Mouse (Mus musculus) C2C12 (cell line): ENCODE results near the gene Aak1. TPM values are rescaled to one million over a fixed set of nuclear protein-coding genes. Genes with fewer than 3 reads are reported as not detected.
A peak's percentile ranks its signal among the peaks of the same experiment; 100 is the strongest.

ENCODE experiments used
- H3K27me3 ChIP-seq: one replicate; pipeline ENCODE4 v1.6.1; 2011; ENCODE audit not compliant: control insufficient read depth, insufficient read depth, insufficient read length
- H3K36me3 ChIP-seq: one replicate; pipeline ENCODE4 v1.6.1; 2011; ENCODE audit not compliant: control insufficient read depth, insufficient read depth
- H3K4me3 ChIP-seq: one replicate; pipeline ENCODE4 v1.5.1; 2011; ENCODE audit warnings: mild to moderate bottlenecking, control low read depth; ENCODE audit not compliant: poor library complexity, insufficient read depth, severe bottlenecking
- H3K79me2 ChIP-seq: one replicate; pipeline ENCODE4 v1.6.1; 2011; ENCODE audit not compliant: control insufficient read depth, insufficient read depth
- H3K79me3 ChIP-seq: one replicate; pipeline ENCODE4 v1.6.1; 2011; ENCODE audit warnings: low read depth, control low read depth
- H3ac ChIP-seq: one replicate; pipeline ENCODE3; 2011; ENCODE audit warnings: low read depth; ENCODE audit not compliant: control insufficient read depth, insufficient read length
- CEBPB ChIP-seq: IDR thresholded peaks from one replicate; pipeline ENCODE4 v1.6.1; 2011; ENCODE audit warnings: low read depth, mild to moderate bottlenecking, control low read depth, moderate library complexity
- CTCF ChIP-seq: IDR thresholded peaks from one replicate; pipeline ENCODE4 v1.5.1; 2011; ENCODE audit not compliant: control insufficient read depth, insufficient read depth, insufficient read length
- FOSL1 ChIP-seq: IDR thresholded peaks from one replicate; pipeline ENCODE4 v1.8.0; 2011; ENCODE audit warnings: mild to moderate bottlenecking, low read length; ENCODE audit not compliant: poor library complexity, insufficient read depth, severe bottlenecking
- MAX ChIP-seq: IDR thresholded peaks from one replicate; pipeline ENCODE4 v1.6.1; 2011; ENCODE audit warnings: mild to moderate bottlenecking, control low read depth
- MYOD1 ChIP-seq: IDR thresholded peaks from one replicate; pipeline ENCODE4 v1.6.1; 2011; ENCODE audit warnings: low read depth; ENCODE audit not compliant: control insufficient read depth, insufficient read length
- MYOG ChIP-seq: IDR thresholded peaks from one replicate; pipeline ENCODE4 v1.6.1; 2011; ENCODE audit not compliant: control insufficient read depth, insufficient read length; ENCODE audit errors: extremely low read depth
- USF1 ChIP-seq: IDR thresholded peaks from one replicate; pipeline ENCODE4 v1.6.1; 2011; ENCODE audit warnings: low read depth, mild to moderate bottlenecking, control low read depth, moderate library complexity
- polyA plus RNA-seq: library from polyadenylated mRNA; unstranded; fragments of >200 nt; fragmentation: generic; extraction: Trizol; gene quantifications from one replicate; pipeline ENCODE4 v1.2.1, GENCODE M21; 2012; ENCODE audit warnings: missing spikeins

The Aak1 gene
- polyA plus RNA-seq, 1 experiment = 12.8 TPM

DNA sequence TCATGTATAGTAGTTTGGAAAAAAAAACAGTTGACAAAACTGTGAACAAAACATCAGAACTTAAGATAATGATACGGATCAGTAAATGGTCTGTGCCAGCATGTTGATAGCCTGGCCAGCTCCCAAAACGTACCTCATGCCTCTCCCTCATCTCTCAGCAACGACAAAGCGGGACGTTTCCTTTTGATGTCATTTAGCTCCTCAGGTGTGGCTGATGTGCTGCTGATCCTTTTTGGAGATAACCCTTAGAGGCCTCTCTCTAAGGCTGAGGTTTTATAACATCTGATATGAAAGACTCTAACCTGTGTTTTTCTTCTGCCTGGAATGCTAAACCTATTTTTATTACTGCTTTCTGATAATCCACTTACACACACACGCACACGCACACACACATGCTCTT is 60.6 kb downstream of the Aak1 start:
- H3ac ChIP-seq = no peak overlapping the region
- H3K79me2 ChIP-seq = peaks cover 6% of the 10 kb centered on the region
- no peaks in the 10 kb centered on the region for H3K27me3 ChIP-seq
- no peaks in the 10 kb centered on the region for H3K36me3 ChIP-seq
- TF ChIP-seq MAX (no peak), CEBPB (no peak), USF1 (no peak), MYOG (no peak), MYOD1 (no peak)
- H3K79me3 ChIP-seq = peaks cover 5% of the 10 kb centered on the region
- H3K4me3 ChIP-seq = no peak overlapping the region

DNA sequence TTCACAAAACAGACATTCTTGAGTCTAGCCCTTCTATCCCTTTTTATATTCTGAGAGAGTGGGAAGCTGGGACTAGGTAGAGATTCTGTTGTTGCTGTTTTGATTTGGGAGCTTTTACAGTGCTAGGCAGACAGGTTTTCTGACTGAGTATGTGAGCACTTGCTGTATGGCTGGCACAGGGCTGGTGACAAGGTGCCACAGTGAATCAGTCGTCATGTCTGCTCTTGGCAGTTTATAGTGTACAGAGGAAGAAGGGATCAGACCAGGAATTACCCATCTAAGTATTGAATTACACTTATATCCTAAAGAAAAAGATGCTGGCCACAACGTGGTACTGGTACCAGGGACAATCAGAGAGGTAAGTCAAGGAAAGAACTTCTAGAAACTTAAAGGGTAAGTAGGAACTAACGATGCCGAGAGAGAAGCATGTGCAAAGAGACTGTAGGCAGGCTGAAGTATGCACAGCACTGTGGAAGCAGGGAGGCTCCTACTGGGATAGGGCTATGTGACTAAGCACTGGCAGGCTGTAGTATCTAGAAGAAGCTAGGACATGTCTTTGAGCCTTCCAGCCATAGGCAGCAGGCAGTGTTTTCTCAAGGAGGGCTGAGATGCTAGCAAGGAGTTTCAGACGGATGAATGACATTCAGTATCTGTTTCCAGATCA is 67.0 kb downstream of the Aak1 start:
- Histone ChIP-seq H3K27me3 (no peaks in the 10 kb centered on the region), H3K79me2 (no peaks in the 10 kb centered on the region), H3K36me3 (no peaks in the 10 kb centered on the region), H3K4me3 (no peak overlapping the region), H3ac (no peak overlapping the region), H3K79me3 (no peaks in the 10 kb centered on the region)
- TF ChIP-seq FOSL1 (no peak), CTCF (no peak)

DNA sequence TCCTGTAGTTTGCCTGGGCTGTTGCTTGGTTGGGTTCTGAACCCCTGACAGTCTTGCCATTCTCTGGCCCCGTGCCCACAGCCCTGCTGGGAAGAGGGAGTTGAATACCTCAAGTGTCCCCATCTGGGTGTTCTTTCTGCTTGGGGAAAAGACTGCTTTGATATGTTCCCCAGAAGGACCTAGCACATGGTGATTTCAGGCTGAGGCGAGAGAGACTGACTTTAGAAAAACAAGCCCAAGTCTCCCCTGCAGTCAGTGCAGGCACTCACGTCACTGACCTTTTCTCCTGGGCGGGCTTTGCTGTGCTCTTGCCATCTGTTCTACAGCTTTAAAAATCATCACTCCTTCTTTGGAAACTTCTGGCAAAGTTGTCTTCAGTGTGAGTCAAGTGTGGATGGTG is 67.9 kb downstream of the Aak1 start:
- Histone ChIP-seq H3K36me3 (no peaks in the 10 kb centered on the region), H3K79me3 (no peaks in the 10 kb centered on the region), H3K79me2 (no peaks in the 10 kb centered on the region), H3K27me3 (no peaks in the 10 kb centered on the region), H3K4me3 (no peak overlapping the region), H3ac (no peak overlapping the region)
- TF ChIP-seq FOSL1 (no peak), MAX (no peak), MYOD1 (no peak), USF1 (no peak), MYOG (no peak), CTCF (no peak), CEBPB (no peak)

DNA sequence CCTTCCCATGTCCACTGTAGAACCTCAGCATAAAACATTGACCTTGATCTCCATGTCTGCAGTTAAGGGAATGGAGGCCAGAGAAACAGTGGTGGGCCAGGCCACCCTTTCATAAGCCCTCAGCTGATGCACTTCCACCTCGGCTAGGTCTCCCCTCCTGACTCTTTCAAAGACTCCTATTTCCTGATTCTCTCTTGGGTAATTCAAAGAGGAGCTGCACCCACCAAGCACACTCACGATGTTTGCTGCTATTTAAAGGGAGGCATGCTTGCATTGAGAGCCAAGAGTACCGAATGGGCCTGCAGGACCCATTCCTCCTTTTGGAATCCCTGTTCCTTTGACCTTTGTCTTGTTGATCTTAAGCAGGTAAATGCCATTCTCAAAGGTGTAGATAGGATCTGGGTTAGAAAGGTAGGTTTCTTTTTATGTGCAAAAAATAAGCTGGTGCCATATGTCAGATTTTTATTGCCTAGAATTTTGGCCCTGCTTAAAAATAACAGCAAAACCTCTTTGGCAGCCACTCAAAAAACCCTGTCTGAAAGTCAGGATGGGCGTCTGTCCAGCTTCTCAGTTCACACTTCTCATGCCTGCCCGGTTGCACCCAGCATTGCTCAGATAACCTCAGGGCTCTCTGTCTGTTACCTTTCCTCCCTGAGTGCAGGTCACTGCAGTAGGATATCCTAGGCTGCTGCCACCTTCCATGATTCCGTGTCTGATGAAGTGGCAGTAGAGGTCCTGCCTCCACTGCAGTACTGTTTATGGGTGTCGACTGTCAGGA is 68.9 kb downstream of the Aak1 start:
- TF ChIP-seq FOSL1 = no peak
- no peak for TF ChIP-seq CTCF
- TF ChIP-seq USF1 = no peak
- TF ChIP-seq CEBPB = no peak
- TF ChIP-seq MAX = no peak
- TF ChIP-seq MYOG = no peak
- TF ChIP-seq MYOD1 = no peak
- Histone ChIP-seq H3K36me3 (no peaks in the 10 kb centered on the region), H3K79me2 (no peaks in the 10 kb centered on the region), H3ac (no peak overlapping the region), H3K79me3 (no peaks in the 10 kb centered on the region), H3K27me3 (no peaks in the 10 kb centered on the region), H3K4me3 (no peak overlapping the region)

DNA sequence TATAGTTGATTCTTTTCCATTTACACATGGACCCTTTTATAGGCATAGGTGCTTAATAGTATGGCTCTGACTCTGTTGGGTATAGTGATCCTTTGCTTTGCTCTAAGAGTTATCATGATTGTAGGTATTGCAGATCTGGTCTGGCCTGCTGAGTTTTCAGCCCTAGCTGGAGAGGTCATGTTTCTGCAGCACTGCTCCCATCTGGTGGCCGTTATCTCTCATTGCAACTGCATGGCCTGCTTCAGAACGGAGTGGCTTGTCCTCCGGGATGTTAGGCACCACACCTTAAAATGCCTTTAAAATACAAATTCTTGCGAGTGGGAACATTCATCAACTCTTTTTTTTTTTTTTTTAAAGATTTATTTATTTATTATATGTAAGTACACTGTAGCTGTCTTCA is 72.6 kb downstream of the Aak1 start:
- Histone ChIP-seq H3K27me3 (no peaks in the 10 kb centered on the region), H3K36me3 (peaks cover 2% of the 10 kb centered on the region), H3ac (no peak overlapping the region), H3K79me3 (no peaks in the 10 kb centered on the region), H3K79me2 (no peaks in the 10 kb centered on the region), H3K4me3 (no peak overlapping the region)
- TF ChIP-seq FOSL1 (no peak), CTCF (peak; percentile 85), MYOG (no peak)

DNA sequence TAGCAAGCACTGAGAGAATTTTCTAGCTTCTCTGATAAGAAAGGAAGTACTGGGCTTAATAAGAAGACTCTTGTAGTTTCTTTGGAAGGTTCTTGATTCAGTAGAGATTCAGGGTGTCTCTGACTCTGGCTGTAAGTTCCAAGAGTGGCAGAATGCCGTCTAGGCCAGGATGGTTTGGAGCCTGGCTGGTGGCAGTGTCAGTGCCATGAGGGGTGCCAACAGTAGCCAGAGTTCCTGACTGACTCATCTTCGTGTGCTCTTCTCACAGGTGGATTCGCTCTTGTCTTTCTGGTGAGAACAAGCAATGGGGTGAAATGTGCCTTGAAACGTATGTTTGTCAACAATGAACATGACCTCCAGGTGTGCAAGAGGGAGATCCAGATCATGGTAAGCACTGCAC is 75.4 kb downstream of the Aak1 start:
- H3K79me3 ChIP-seq = no peaks in the 10 kb centered on the region
- H3K79me2 ChIP-seq = no peaks in the 10 kb centered on the region
- TF ChIP-seq CEBPB = no peak
- TF ChIP-seq MYOD1 = no peak
- no peak for TF ChIP-seq FOSL1
- no peak for TF ChIP-seq USF1
- TF ChIP-seq MYOG = no peak
- no peak for TF ChIP-seq CTCF
- TF ChIP-seq MAX = no peak
- H3K4me3 ChIP-seq = no peak overlapping the region
- no peak overlapping the region for H3ac ChIP-seq
- H3K27me3 ChIP-seq = no peaks in the 10 kb centered on the region
- H3K36me3 ChIP-seq = peaks cover 6% of the 10 kb centered on the region

DNA sequence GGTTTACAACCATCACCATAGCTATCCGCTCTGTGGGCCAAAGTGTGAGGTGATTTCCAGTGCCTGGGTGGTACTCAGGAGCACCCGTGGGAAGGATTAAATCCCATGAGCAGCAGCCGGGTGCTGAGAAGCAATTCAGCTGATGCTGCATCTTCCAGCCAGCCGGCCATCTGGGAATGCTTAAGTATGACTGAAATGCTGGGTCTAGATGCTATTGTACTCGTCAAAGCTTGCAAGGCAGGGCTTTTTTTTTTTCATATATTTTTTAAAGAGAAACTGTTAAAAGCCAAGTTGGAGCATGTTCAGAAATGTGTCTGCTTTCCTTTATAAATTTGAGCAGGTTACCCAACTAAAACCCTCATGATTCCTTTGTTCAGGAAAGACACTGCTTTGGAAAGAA is 85.2 kb downstream of the Aak1 start:
- Histone ChIP-seq H3K4me3 (no peak overlapping the region), H3K79me3 (no peaks in the 10 kb centered on the region), H3ac (no peak overlapping the region), H3K79me2 (no peaks in the 10 kb centered on the region), H3K36me3 (peaks cover 20% of the 10 kb centered on the region), H3K27me3 (no peaks in the 10 kb centered on the region)
- TF ChIP-seq MYOD1 = no peak
- TF ChIP-seq MAX = no peak
- TF ChIP-seq CTCF = no peak
- TF ChIP-seq MYOG = no peak
- TF ChIP-seq CEBPB = no peak
- TF ChIP-seq USF1 = no peak
- no peak for TF ChIP-seq FOSL1
